Comparison of ENCODE assay signal across 24 mouse cellular contexts in genomic region chr10:128004918-128005317, GRCm38 (mm10). TPM values are rescaled to one million over a fixed set of nuclear protein-coding genes. Genes with fewer than 3 reads are reported as not detected.
DNase-seq lines count a peak whose midpoint lies in the region; TF ChIP-seq lines count a peak whose summit lies in the region.
"Had no signal": no experiment of that assay in that cellular context is flagged by ENCODE, and none has a peak within 500 bp of the region (broad histone marks: within the 10 kb centered on the region; RNA-seq: fewer than 3 reads in every experiment).

No protein-coding gene starts in this region.

- H3K27me3 ChIP-seq in liver, adult 2 months (ENCODE audit: control insufficient read depth, insufficient read depth, low read length) = no peaks in the 10 kb centered on the region
- no peaks in the 10 kb centered on the region for H3K27me3 ChIP-seq in small intestine, adult 2 months (ENCODE audit: control insufficient read depth, insufficient read depth, low read length)
- H3K27me3 ChIP-seq: embryonic facial prominence, embryonic 15.5 days; forebrain, embryonic 15.5 days; heart, embryonic 15.5 days had no signal

- no peak for TF ChIP-seq CTCF in liver, adult 2 months (IDR thresholded peaks at IDR 0.05; ENCODE audit: low read depth, low read length)
- no peak for TF ChIP-seq CTCF in small intestine, adult 2 months (IDR thresholded peaks at IDR 0.05; ENCODE audit: extremely low read depth, insufficient read length, insufficient replicate concordance, low read depth, low read length)

- peak; percentile 92 for DNase-seq in liver, adult 2 months (ENCODE audit: extremely low read depth, low read depth, low spot score)
- DNase-seq in liver = no peak
- DNase-seq in CD4-positive helper T cell, adult 2 months (ENCODE audit: low read depth, low spot score) = peak; percentile 12
- peak; percentile 22 for DNase-seq in induced T-regulatory cell, adult 2 months (ENCODE audit: low read depth)
- DNase-seq in lung, postnatal 25 days (ENCODE audit: low spot score) = no peak
- DNase-seq: adrenal gland, postnatal 25 days; cerebellum, adult 2 months; cerebellum, postnatal 10 days; embryo, embryonic 11 days; gastrocnemius, postnatal 10 days; heart, adult 2 months; heart, postnatal 14 days had no signal

- peak overlapping the region; percentile 14 for H3K9ac ChIP-seq in liver, adult 2 months (ENCODE audit: low read depth, low read length)
- H3K9ac ChIP-seq: embryonic facial prominence, embryonic 15.5 days; forebrain, embryonic 15.5 days; heart, embryonic 15.5 days; hindbrain, embryonic 14.5 days had no signal

- WGBS in liver, adult 2 months = 16% methylated on average over 10 of the region's 10 CpGs
- WGBS in small intestine, adult 2 months = 34% methylated on average over 10 of the region's 10 CpGs

- peaks cover 4% of the 10 kb centered on the region; the same call in 1 of the 2 replicates for H3K79me2 ChIP-seq in liver, adult 2 months (ENCODE audit: control insufficient read depth, insufficient read depth, low read length)

- TF ChIP-seq POLR2A in liver, adult 2 months (IDR thresholded peaks at IDR 0.05; ENCODE audit: extremely low read depth, insufficient read depth, low read length) = no peak
- no peak for TF ChIP-seq POLR2A in small intestine, adult 2 months (IDR thresholded peaks at IDR 0.05; ENCODE audit: low read depth, low read length)

- H3K4me1 ChIP-seq in liver, adult 2 months (ENCODE audit: control insufficient read depth, insufficient read depth, low read length) = peaks cover 4% of the 10 kb centered on the region; the same call in 1 of the 2 replicates
- H3K4me1 ChIP-seq in small intestine, adult 2 months (ENCODE audit: control insufficient read depth, insufficient read depth, insufficient read length, low read length) = peaks cover 12% of the 10 kb centered on the region; the same call in 1 of the 2 replicates
- H3K4me1 ChIP-seq: embryonic facial prominence, embryonic 15.5 days; forebrain, embryonic 15.5 days; heart, embryonic 15.5 days; hindbrain, embryonic 10.5 days had no signal

- H3K27ac ChIP-seq in liver, adult 2 months (replicated peaks; ENCODE audit: insufficient read depth, low read depth, low read length) = peak overlapping the region; percentile 49
- peak overlapping the region; percentile 85 for H3K27ac ChIP-seq in small intestine, adult 2 months (ENCODE audit: insufficient read depth, low read depth, low read length)
- H3K27ac ChIP-seq: embryonic facial prominence, embryonic 15.5 days; forebrain, embryonic 15.5 days; heart, adult 2 months; heart, embryonic 15.5 days; hindbrain, embryonic 10.5 days; hindbrain, embryonic 14.5 days had no signal

- H3K36me3 ChIP-seq in liver, adult 2 months (ENCODE audit: control insufficient read depth, insufficient read depth, low read length) = no peaks in the 10 kb centered on the region
- no peaks in the 10 kb centered on the region for H3K36me3 ChIP-seq in small intestine, adult 2 months (ENCODE audit: control insufficient read depth, insufficient read depth, low read length)
- H3K36me3 ChIP-seq: embryonic facial prominence, embryonic 15.5 days; forebrain, embryonic 15.5 days; G1E; heart, embryonic 15.5 days; hindbrain, embryonic 10.5 days had no signal

- peak overlapping the region; percentile 3; the same call in 1 of the 2 replicates for H3K4me3 ChIP-seq in liver, adult 2 months (ENCODE audit: insufficient read depth, low read depth, low read length)
- no peak overlapping the region for H3K4me3 ChIP-seq in small intestine, adult 2 months (ENCODE audit: low read depth, low read length)
- H3K4me3 ChIP-seq: embryonic facial prominence, embryonic 15.5 days; erythroblast, embryonic 14.5 days; forebrain, embryonic 15.5 days; heart, adult 2 months; heart, embryonic 15.5 days; hindbrain, embryonic 10.5 days had no signal

RNA-seq across cellular contexts. Expression of gene Hsd17b6, which starts 2.5 kb away (rescaled TPM):
- total RNA-seq in liver, adult 2 months (2014; rRNA removed) = 468 and 651 TPM in 2 replicates
- 229 and 364 TPM in 2 replicates for polyA plus RNA-seq in liver, adult 2 months (2012; rRNA removed)
- polyA plus RNA-seq in small intestine, adult 2 months (2012; rRNA removed) = 25.6 and 46.2 TPM in 2 replicates
- total RNA-seq: adrenal gland, postnatal 25 days; gastrocnemius, postnatal 10 days; heart, adult 2 months; heart, postnatal 14 days had no signal
- polyA plus RNA-seq: CD4-positive, CD25-positive, alpha-beta regulatory T cell, adult 4 months; cerebellum, adult 2 months; embryonic facial prominence, embryonic 11.5 days; erythroblast, embryonic 14.5 days; forebrain, embryonic 11.5 days; forebrain, embryonic 15.5 days; G1E; heart, adult 2 months; heart, embryonic 11.5 days; heart, embryonic 15.5 days; hindbrain, embryonic 10.5 days; hindbrain, embryonic 14.5 days had no signal

RNA-seq across cellular contexts. Expression of gene Prim1, which starts 10.1 kb away (rescaled TPM):
- 3.5 and 5.5 TPM in 2 replicates for total RNA-seq in liver, adult 2 months (2014; rRNA removed)
- polyA plus RNA-seq in liver, adult 2 months (2012; rRNA removed) = 1.3 and 1.5 TPM in 2 replicates
- polyA plus RNA-seq in small intestine, adult 2 months (2012; rRNA removed) = 0.89 and 1.5 TPM in 2 replicates

RNA-seq across cellular contexts. Expression of gene Naca, which starts 30.5 kb away (rescaled TPM):
- 353 and 448 TPM in 2 replicates for total RNA-seq in liver, adult 2 months (2014; rRNA removed)
- polyA plus RNA-seq in liver, adult 2 months (2012; rRNA removed) = 170 and 182 TPM in 2 replicates
- polyA plus RNA-seq in small intestine, adult 2 months (2012; rRNA removed) = 134 and 160 TPM in 2 replicates

RNA-seq across cellular contexts. Expression of gene Ptges3, which starts 53.8 kb away (rescaled TPM):
- 90.4 and 97.3 TPM in 2 replicates for total RNA-seq in liver, adult 2 months (2014; rRNA removed)
- 24.8 and 30.9 TPM in 2 replicates for polyA plus RNA-seq in liver, adult 2 months (2012; rRNA removed)
- 27.7 and 38.1 TPM in 2 replicates for polyA plus RNA-seq in small intestine, adult 2 months (2012; rRNA removed)

Comparison
In these comparisons a context has a peak if more than half of its experiments do, and no peak if none do; other contexts are left out.
1. DNase-seq: peak in liver, adult 2 months (single experiment), CD4-positive helper T cell, adult 2 months (single experiment) and induced T-regulatory cell, adult 2 months (single experiment); none in liver (single experiment) and lung, postnatal 25 days (single experiment).